Mouse (Mus musculus) liver, embryonic 14.5 days (tissue): ENCODE data around the gene Olfr351. TPM values are rescaled to one million over a fixed set of nuclear protein-coding genes. Genes with fewer than 3 reads are reported as not detected.

Experiments used
- ATAC-seq: fragments of 200-750 bp; cut with Nextera tagmentation; 2 replicates; pipeline ENCODE4 v1.8.0; 2017; ENCODE audit warnings: moderate number of reproducible peaks, mild to moderate bottlenecking, moderate library complexity; ENCODE audit not compliant: insufficient read depth
- DNase-seq, 3 experiments: peaks; one replicate each; pipeline ENCODE4 v3.0.0-alpha.2; 2012 to 2013; ENCODE audit warnings: low read depth in 3 of 3, low spot score in 3 of 3
- H3K27ac ChIP-seq: fragments of 300-500 bp; sonication (generic); 2 replicates; pipeline ENCODE4 v1.5.1; 2014; ENCODE audit warnings: moderate library complexity, mild to moderate bottlenecking, control low read depth, inconsistent platforms
- H3K27me3 ChIP-seq: fragments of 300-500 bp; sonication (generic); 2 replicates; pipeline ENCODE4 v1.6.1; 2014; ENCODE audit warnings: mild to moderate bottlenecking, low read length, moderate library complexity; ENCODE audit not compliant: control insufficient read depth, insufficient read depth
- H3K36me3 ChIP-seq: fragments of 300-500 bp; sonication (generic); replicated peaks from 2 replicates; pipeline ENCODE4 v1.6.1; 2014; ENCODE audit warnings: low read depth; ENCODE audit not compliant: control insufficient read depth, insufficient read depth
- H3K4me1 ChIP-seq, 2 experiments: fragments of 200-500 bp in 1 of 2; fragments of 300-500 bp in 1 of 2; sonication (generic) in 1 of 2; replicated peaks; 2 replicates each; pipeline ENCODE4 v1.6.1; 2012 to 2014; ENCODE audit warnings: antibody characterized with exemption in 1 of 2, inconsistent platforms in 1 of 2, low read length in 1 of 2; ENCODE audit not compliant: control insufficient read depth in 2 of 2, insufficient read depth in 2 of 2
- H3K4me2 ChIP-seq: fragments of 300-500 bp; sonication (generic); 2 replicates; pipeline ENCODE4 v1.6.1; 2014; ENCODE audit warnings: low read depth, mild to moderate bottlenecking, control low read depth, moderate library complexity
- H3K4me3 ChIP-seq, 2 experiments: fragments of 200-500 bp in 1 of 2; fragments of 300-500 bp in 1 of 2; sonication (generic) in 1 of 2; 2 replicates each; pipeline ENCODE4 v1.5.1; 2012 to 2014; ENCODE audit warnings: low read depth in 2 of 2, low read length in 2 of 2, mild to moderate bottlenecking in 2 of 2, control low read depth in 1 of 2, inconsistent platforms in 1 of 2, moderate library complexity in 1 of 2; ENCODE audit not compliant: insufficient read depth in 1 of 2
- H3K9ac ChIP-seq: fragments of 300-500 bp; sonication (generic); replicated peaks from 2 replicates; pipeline ENCODE4 v1.6.1; 2014; ENCODE audit warnings: mild to moderate bottlenecking, control low read depth, moderate library complexity
- H3K9me3 ChIP-seq: fragments of 300-500 bp; sonication (generic); 2 replicates; pipeline ENCODE4 v1.6.1; 2016; ENCODE audit warnings: low read length, mixed read lengths; ENCODE audit not compliant: control insufficient read depth
- CTCF ChIP-seq: IDR thresholded peaks from 2 replicates; pipeline ENCODE4 v1.5.1; 2016; ENCODE audit warnings: antibody characterized with exemption, low read depth, control low read depth
- EP300 ChIP-seq: IDR thresholded peaks from 2 replicates; pipeline ENCODE4 v1.6.1; 2016; ENCODE audit warnings: antibody characterized with exemption, low read depth
- WGBS: fragments of 180-500 bp; shearing (Covaris S2); extraction: QIAGEN DNeasy Blood & Tissue Kit; methylation state at CpG from one replicate; pipeline ENCODE4 v1.1.7; 2014; ENCODE audit not compliant: insufficient replicate concordance; 5-methylcytosine and 5-hydroxymethylcytosine counted together
- polyA plus RNA-seq, 2 experiments: library from polyadenylated mRNA; depleted of rRNA in 1 of 2; stranded (reverse) in 1 of 2; unstranded in 1 of 2; fragments of >200 nt; fragmentation: Nextera tagmentation in 1 of 2; extraction: Ambion mirVana in 1 of 2; gene quantifications; 2 replicates each; pipeline versions ENCODE4 v1.2.1 to v1.2.3; 2012 to 2014

Olfr351 gene
- polyA plus RNA-seq (2012; rRNA removed) (not detected in 2 replicates), polyA plus RNA-seq (2014; fragmentation: Nextera tagmentation; extraction: Ambion mirVana) (not detected in 2 replicates)

- Histone ChIP-seq H3K4me1 (no peaks in the 10 kb centered on the region), H3K9ac (no peak within 1 kb of the TSS), H3K4me3 (no peak within 1 kb of the TSS), H3K9me3 (no peaks in the 10 kb centered on the region), H3K27me3 (no peaks in the 10 kb centered on the region), H3K4me2 (no peak within 1 kb of the TSS), H3K27ac (no peak within 1 kb of the TSS), H3K36me3 (no peaks in the 10 kb centered on the region)
- TF ChIP-seq EP300 (no peak), CTCF (no peak)
- no peak for ATAC-seq
- 64% methylated on average over 1 of the region's 1 CpGs for WGBS
- no peak for DNase-seq
These were observed at the start of gene Olfr351 for GRCm38 (mm10) chr2:36862560-36862959. Olfr351 (minus strand) TSS chr2:36862660.

DNA sequence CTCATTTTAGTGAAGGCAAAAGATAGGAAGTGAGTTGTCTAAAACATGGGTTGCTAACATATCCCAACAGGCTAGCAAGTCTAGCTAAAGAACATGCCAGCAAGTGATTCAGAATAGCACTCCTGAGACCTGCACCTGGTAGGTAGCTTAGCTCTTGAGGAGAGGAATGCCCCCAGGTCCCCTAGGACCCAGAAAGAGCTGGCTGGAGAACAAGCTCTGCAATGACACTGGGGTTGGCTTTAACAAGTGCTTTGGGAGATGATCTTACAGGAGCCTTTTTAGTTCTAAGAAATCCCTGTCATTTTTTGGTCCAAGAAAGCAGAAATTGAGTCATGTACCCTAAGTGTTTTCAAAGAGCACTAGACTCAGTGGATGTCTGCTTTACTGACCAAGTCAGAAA lies 42.9 kb upstream of the Olfr351 start, which contains the start of gene Olfr354:
Olfr354 (plus strand) TSS at position 301 of the 400 bp plus-strand sequence.
- DNase-seq (no peak), ATAC-seq (no peak)
- Histone ChIP-seq H3K4me3 (no peak within 1 kb of the TSS), H3K9me3 (no peaks in the 10 kb centered on the region), H3K4me1 (no peaks in the 10 kb centered on the region), H3K27me3 (no peaks in the 10 kb centered on the region), H3K9ac (no peak within 1 kb of the TSS), H3K27ac (no peak within 1 kb of the TSS), H3K36me3 (no peaks in the 10 kb centered on the region), H3K4me2 (no peak within 1 kb of the TSS)
- no peak for TF ChIP-seq CTCF
- no peak for TF ChIP-seq EP300

DNA sequence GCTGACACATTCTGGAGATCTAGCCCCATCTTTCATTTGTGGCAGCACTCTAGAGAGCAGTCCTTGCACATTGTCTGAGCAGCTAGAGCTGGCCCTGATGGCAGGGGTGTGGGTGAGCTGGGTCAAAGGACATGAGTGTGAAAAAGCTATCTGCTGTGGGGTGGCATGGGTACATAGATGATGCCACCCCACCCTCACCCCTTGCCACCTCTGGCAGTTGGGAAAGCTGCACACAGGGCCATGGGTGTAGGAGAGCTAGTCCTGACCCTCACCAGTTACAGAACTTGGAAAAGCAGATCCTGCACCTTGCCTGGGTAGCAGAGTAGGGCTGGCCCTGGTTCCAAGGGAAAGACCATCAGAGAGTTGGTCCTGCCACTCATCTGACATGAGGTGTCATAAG lies 34.7 kb upstream of the Olfr351 start:
- H3K9me3 ChIP-seq: no peaks in the 10 kb centered on the region
- H3K27me3 ChIP-seq: no peaks in the 10 kb centered on the region
- H3K27ac ChIP-seq: no peak overlapping the region
- TF ChIP-seq EP300: no peak
- TF ChIP-seq CTCF: no peak
- no peak overlapping the region for H3K9ac ChIP-seq
- no peaks in the 10 kb centered on the region for H3K36me3 ChIP-seq
- no peak overlapping the region for H3K4me3 ChIP-seq
- H3K4me1 ChIP-seq: no peaks in the 10 kb centered on the region
- H3K4me2 ChIP-seq: no peak overlapping the region
- ATAC-seq (no peak), DNase-seq (no peak)

DNA sequence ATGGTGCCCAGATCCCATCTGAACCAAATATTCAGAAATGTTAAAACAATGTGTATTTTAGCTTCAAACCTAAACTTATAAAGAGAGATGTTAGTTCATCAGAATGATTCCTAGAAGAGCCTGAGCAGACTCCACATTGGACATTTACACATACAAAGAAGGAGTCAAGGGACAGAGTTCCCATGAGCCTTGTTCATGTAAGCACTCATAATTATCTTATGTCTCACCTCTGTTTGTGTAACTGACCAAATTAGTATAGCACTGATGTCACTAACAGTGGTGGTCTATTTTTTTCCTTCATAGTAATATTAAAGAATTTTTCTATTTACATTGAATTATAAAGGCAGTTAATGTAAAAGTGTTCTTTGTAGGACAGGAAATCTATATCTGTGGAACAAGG lies 30.4 kb upstream of the Olfr351 start, which contains the start of gene Olfr353:
Olfr353 (minus strand) TSS at position 101 of the 400 bp plus-strand sequence.
- H3K27ac ChIP-seq: no peak within 1 kb of the TSS
- no peak for ATAC-seq

GRCm38 (mm10) chr2:36868160-36868559 lies 5.7 kb upstream of the Olfr351 start, which contains the start of gene Olfr352:
Olfr352 (plus strand) TSS chr2:36868460.
- Histone ChIP-seq H3K36me3 (no peaks in the 10 kb centered on the region), H3K9ac (no peak within 1 kb of the TSS), H3K4me2 (no peak within 1 kb of the TSS), H3K27ac (no peak within 1 kb of the TSS), H3K4me1 (no peaks in the 10 kb centered on the region), H3K9me3 (no peaks in the 10 kb centered on the region), H3K27me3 (no peaks in the 10 kb centered on the region), H3K4me3 (no peak within 1 kb of the TSS)
- no peak for TF ChIP-seq EP300
- no peak for TF ChIP-seq CTCF
- DNase-seq (no peak), ATAC-seq (no peak)
- 57% methylated on average over 1 of the region's 1 CpGs for WGBS

More for the DNA sequence above, 30.4 kb upstream of the Olfr351 start, which contains the start of gene Olfr353:
- Histone ChIP-seq H3K9ac (no peak within 1 kb of the TSS), H3K4me3 (no peak within 1 kb of the TSS), H3K27me3 (no peaks in the 10 kb centered on the region), H3K4me1 (no peaks in the 10 kb centered on the region), H3K9me3 (no peaks in the 10 kb centered on the region), H3K36me3 (no peaks in the 10 kb centered on the region), H3K4me2 (no peak within 1 kb of the TSS)
- TF ChIP-seq EP300 (no peak), CTCF (no peak)
- DNase-seq: no peak
